In genomic region chr15:89373027-89373761, GRCm38 (mm10) we compare ENCODE assay signal across 8 mouse cellular contexts. TPM values are rescaled to one million over a fixed set of nuclear protein-coding genes. Genes with fewer than 3 reads are reported as not detected.
DNase-seq lines count a peak whose midpoint lies in the region; ATAC-seq and TF ChIP-seq lines count a peak whose summit lies in the region.

No protein-coding gene starts in this region.

- WGBS in lung, embryonic 15.5 days, result under 1% methylated on average over 35 of the region's 35 CpGs
- 1% methylated on average over 35 of the region's 35 CpGs for WGBS in olfactory bulb, adult 2 months
- 1% methylated on average over 35 of the region's 35 CpGs for WGBS in thymus, adult 2 months

- H3K9me3 ChIP-seq in lung, embryonic 15.5 days, result no peaks in the 10 kb centered on the region

- DNase-seq in MN1 (ENCODE audit: low spot score), result peak; percentile 93
- DNase-seq in cerebellum, adult 8-10 months, result peak; percentile 79
- peak; percentile 74 for DNase-seq in layer of hippocampus, adult 9-10 months (ENCODE audit: low spot score)
- peak; percentile 88 for DNase-seq in thymus, adult 2 months

- H3K4me3 ChIP-seq in lung, embryonic 15.5 days, result peak overlapping the region; percentile 64
- peak overlapping the region; percentile 83 for H3K4me3 ChIP-seq in olfactory bulb, adult 2 months (ENCODE audit: insufficient read depth, low read depth, low read length)
- H3K4me3 ChIP-seq in thymus, adult 2 months (ENCODE audit: control insufficient read depth, insufficient read depth, low read length), result peak overlapping the region; percentile 87

- H3K4me2 ChIP-seq in lung, embryonic 15.5 days, result peak overlapping the region; percentile 84

- peaks cover 15% of the 10 kb centered on the region for H3K4me1 ChIP-seq in lung, embryonic 15.5 days
- H3K4me1 ChIP-seq in olfactory bulb, adult 2 months (ENCODE audit: control insufficient read depth, insufficient read depth, low read length), result peaks cover 23% of the 10 kb centered on the region
- peaks cover 18% of the 10 kb centered on the region for H3K4me1 ChIP-seq in thymus, adult 2 months (replicated peaks; ENCODE audit: control insufficient read depth, insufficient read depth, low read length)

- peak; percentile 71 for ATAC-seq in frontal cortex, adult (ENCODE audit: low TSS enrichment)
- peak; percentile 74 to 82 for ATAC-seq in hematopoietic stem cell, adult 5-6 weeks (replicated peaks in 1 of 2; ENCODE audit: insufficient read depth in 1 of 2, low FRiP score in 2 of 2, low TSS enrichment in 1 of 2, low read depth in 1 of 2, poor library complexity in 2 of 2, severe bottlenecking in 2 of 2)
- ATAC-seq in lung, embryonic 15.5 days (ENCODE audit: borderline replicate concordance, extremely low read depth, low FRiP score, low TSS enrichment), result peak; percentile 84

- peak overlapping the region; percentile 77 for H3K9ac ChIP-seq in lung, embryonic 15.5 days

- no peak; the same call in 1 of the 2 replicates for TF ChIP-seq POLR2A in olfactory bulb, adult 2 months (IDR thresholded peaks at IDR 0.05; ENCODE audit: insufficient read depth, low read depth, low read length)
- no peak for TF ChIP-seq POLR2A in thymus, adult 2 months (IDR thresholded peaks at IDR 0.05; ENCODE audit: control insufficient read depth, extremely low read depth, insufficient read depth, low read length, poor library complexity)

- H3K27ac ChIP-seq in lung, embryonic 15.5 days, result peak overlapping the region; percentile 93
- H3K27ac ChIP-seq in olfactory bulb, adult 2 months (ENCODE audit: insufficient read depth, low read depth, low read length), result peak overlapping the region; percentile 85
- peak overlapping the region; percentile 55 for H3K27ac ChIP-seq in thymus, adult 2 months (ENCODE audit: control insufficient read depth, insufficient read depth, low read length)

- H3K36me3 ChIP-seq in lung, embryonic 15.5 days, result peaks cover 46% of the 10 kb centered on the region
- peaks cover 33% of the 10 kb centered on the region for H3K36me3 ChIP-seq in thymus, adult 2 months (ENCODE audit: control insufficient read depth, insufficient read depth, low read length)

- peaks cover 25% of the 10 kb centered on the region for H3K27me3 ChIP-seq in lung, embryonic 15.5 days
- H3K27me3 ChIP-seq in thymus, adult 2 months (ENCODE audit: control insufficient read depth, insufficient read depth, low read length), result no peaks in the 10 kb centered on the region

- peak; percentile 56 for TF ChIP-seq CTCF in olfactory bulb, adult 2 months (IDR thresholded peaks at IDR 0.05; ENCODE audit: insufficient read depth, low read depth, low read length)
- TF ChIP-seq CTCF in thymus, adult 2 months (IDR thresholded peaks at IDR 0.05; ENCODE audit: borderline replicate concordance, control insufficient read depth, extremely low read depth, insufficient read depth, low read length, poor library complexity), result peak; percentile 81; the same call in 1 of the 2 replicates

RNA-seq across cellular contexts. Expression of gene Sco2, which starts 0.5 kb away (rescaled TPM):
- total RNA-seq in hematopoietic stem cell, adult 5-6 weeks (2017), result 19.7 and 26.6 TPM in 2 replicates
- 5.6 and 5.9 TPM in 2 replicates for polyA plus RNA-seq in lung, embryonic 15.5 days (2015; fragmentation: Nextera tagmentation; extraction: Ambion mirVana)
- polyA plus RNA-seq in olfactory bulb, adult 2 months (2012; ENCODE audit: insufficient read depth, insufficient read length, low replicate concordance, missing spikeins), result not detected in 2 replicates
- polyA plus RNA-seq in thymus, adult 2 months (2012; rRNA removed), result 37.4 and 43.3 TPM in 2 replicates

RNA-seq across cellular contexts. Expression of gene Tymp, which starts 3.6 kb away (rescaled TPM):
- total RNA-seq in hematopoietic stem cell, adult 5-6 weeks (2017), result not detected in 2 replicates
- polyA plus RNA-seq in lung, embryonic 15.5 days (2015; fragmentation: Nextera tagmentation; extraction: Ambion mirVana), result 1.1 and 1.7 TPM in 2 replicates
- polyA plus RNA-seq in olfactory bulb, adult 2 months (2012; ENCODE audit: insufficient read depth, insufficient read length, low replicate concordance, missing spikeins), result not detected in 2 replicates
- 5.9 and 7.8 TPM in 2 replicates for polyA plus RNA-seq in thymus, adult 2 months (2012; rRNA removed)

RNA-seq across cellular contexts. Expression of gene Odf3b, which starts 5.9 kb away (rescaled TPM):
- 11.7 and 21.6 TPM in 2 replicates for total RNA-seq in hematopoietic stem cell, adult 5-6 weeks (2017)
- 3.0 and 4.1 TPM in 2 replicates for polyA plus RNA-seq in lung, embryonic 15.5 days (2015; fragmentation: Nextera tagmentation; extraction: Ambion mirVana)
- polyA plus RNA-seq in olfactory bulb, adult 2 months (2012; ENCODE audit: insufficient read depth, insufficient read length, low replicate concordance, missing spikeins), result not detected in 2 replicates
- polyA plus RNA-seq in thymus, adult 2 months (2012; rRNA removed), result 21.1 and 21.9 TPM in 2 replicates

RNA-seq across cellular contexts. Expression of gene Klhdc7b, which starts 11.5 kb away (rescaled TPM):
- 0.10 and 0.38 TPM in 2 replicates for total RNA-seq in hematopoietic stem cell, adult 5-6 weeks (2017)
- not detected in 2 replicates for polyA plus RNA-seq in lung, embryonic 15.5 days (2015; fragmentation: Nextera tagmentation; extraction: Ambion mirVana)
- polyA plus RNA-seq in olfactory bulb, adult 2 months (2012; ENCODE audit: insufficient read depth, insufficient read length, low replicate concordance, missing spikeins), result not detected in 2 replicates
- 0.08 and 0.13 TPM in 2 replicates for polyA plus RNA-seq in thymus, adult 2 months (2012; rRNA removed)

RNA-seq across cellular contexts. Expression of gene Ncaph2, which starts 17.7 kb away (rescaled TPM):
- total RNA-seq in hematopoietic stem cell, adult 5-6 weeks (2017), result 102 and 104 TPM in 2 replicates
- 160 and 168 TPM in 2 replicates for polyA plus RNA-seq in lung, embryonic 15.5 days (2015; fragmentation: Nextera tagmentation; extraction: Ambion mirVana)
- not detected in 2 replicates for polyA plus RNA-seq in olfactory bulb, adult 2 months (2012; ENCODE audit: insufficient read depth, insufficient read length, low replicate concordance, missing spikeins)
- 351 and 370 TPM in 2 replicates for polyA plus RNA-seq in thymus, adult 2 months (2012; rRNA removed)

Comparison
In these comparisons a context has a peak if more than half of its experiments do, and no peak if none do; other contexts are left out.
1. Peak in every context shown above with its lines: DNase-seq, ATAC-seq, H3K4me3 ChIP-seq and H3K27ac ChIP-seq.